Mouse (Mus musculus) CD4-positive naive resting alpha-beta T cell, adult 76 days (primary cell): Measurements from ENCODE around the gene Fcrl5. TPM values are rescaled to one million over a fixed set of nuclear protein-coding genes. Genes with fewer than 3 reads are reported as not detected.

ENCODE experiments used
- total RNA-seq: library from RNA; stranded (reverse); gene quantifications from one replicate; pipeline ENCODE4 v1.2.4, GENCODE M21; 2023

Gene Fcrl5
- 2.3 TPM for total RNA-seq

DNA sequence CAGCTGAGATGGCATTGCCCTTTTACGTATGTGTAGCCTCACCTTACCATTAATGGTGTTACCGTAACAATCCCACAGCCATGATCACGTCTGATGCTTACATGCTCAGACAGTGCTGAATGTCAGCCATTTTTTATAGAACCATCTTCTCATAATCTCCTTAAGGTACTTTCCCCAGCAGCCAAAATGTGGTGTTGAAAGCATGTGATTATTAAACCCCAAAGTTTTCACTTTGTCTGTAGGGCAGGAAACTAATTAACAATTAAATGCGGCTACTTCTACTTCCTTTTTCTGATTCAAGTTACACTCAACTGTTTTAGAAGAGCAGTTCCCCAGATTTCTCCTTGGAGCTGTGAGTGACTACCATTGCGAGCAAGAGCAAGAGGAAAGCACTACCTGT lies at the start of gene Fcrl5:
Gene Fcrl5, plus strand, starts transcription at position 295 of the 400 bp plus-strand sequence.

DNA sequence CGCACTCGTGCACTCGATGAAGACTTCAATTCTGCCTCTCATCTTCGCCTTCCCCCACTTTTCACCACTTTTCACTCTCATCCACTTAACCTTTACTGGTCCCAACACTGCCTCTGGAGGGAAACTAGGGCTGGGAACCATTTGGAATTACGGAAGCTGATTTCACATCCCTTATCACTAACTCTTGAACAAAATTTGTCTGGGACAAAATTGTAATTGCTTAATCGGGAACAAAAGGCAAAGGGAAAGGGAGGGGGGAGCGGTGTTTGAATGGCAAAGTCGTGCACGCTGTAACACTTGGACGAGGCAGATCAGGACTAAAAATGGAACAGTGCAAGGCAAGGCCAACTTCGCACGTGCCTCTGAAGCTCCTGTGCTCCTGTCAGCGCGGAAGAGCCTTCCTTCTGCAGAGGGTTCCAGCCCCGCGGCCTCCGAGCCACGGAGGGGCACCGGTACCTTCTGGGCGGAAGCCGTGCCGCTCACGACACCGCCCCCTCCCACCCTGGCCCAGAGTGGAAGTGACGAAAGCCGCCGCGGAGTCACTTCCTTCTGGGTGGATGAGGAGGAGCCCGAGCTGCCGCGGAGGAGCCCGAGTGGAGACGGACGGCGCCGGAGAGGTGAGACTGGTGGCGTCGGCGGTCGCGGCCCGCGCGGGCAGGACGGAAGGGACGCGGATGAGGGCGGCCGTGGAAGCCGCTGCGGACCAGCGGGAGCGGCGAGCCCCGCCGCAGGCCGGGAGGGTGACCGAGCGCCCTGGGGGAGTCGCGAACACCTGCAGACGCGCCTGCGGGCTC lies 89.7 kb downstream of the Fcrl5 start, which contains the start of gene Etv3:
Gene Etv3, plus strand, starts transcription at position 365 of the 794 bp plus-strand sequence.

Other genes with a start within 250 kb of the Fcrl5 start
- not detected for gene Fcrls, start 172.0 kb upstream of the Fcrl5 start, total RNA-seq
- 3.6 TPM for gene Cd5l, start 77.9 kb upstream of the Fcrl5 start, total RNA-seq
- 28.5 TPM for gene Fcrl1, start 59.4 kb upstream of the Fcrl5 start, total RNA-seq
- 108 TPM for gene Etv3, start 89.6 kb downstream of the Fcrl5 start, total RNA-seq
- 38.3 TPM for gene Arhgef11, start 181.8 kb downstream of the Fcrl5 start, total RNA-seq